Mouse (Mus musculus): Measurements from ENCODE around the gene Nr0b2. TPM values are rescaled to one million over a fixed set of nuclear protein-coding genes. Genes with fewer than 3 reads are reported as not detected.

Nr0b2 gene
- polyA plus RNA-seq, 1 experiment from 2014 or later: not detected

GRCm38 (mm10) chr4:133599116-133599515 lies 45.9 kb downstream of the Nr0b2 start:
- Histone ChIP-seq H3K9me3 (ENCODE audit: low read depth, low read length) (no peaks in the 10 kb centered on the region), H3K4me3 (ENCODE audit: low read depth, low read length) (peak overlapping the region; percentile 52), H3K36me3 (ENCODE audit: insufficient read depth) (peaks cover 16% of the 10 kb centered on the region), H3K9ac (peak overlapping the region; percentile 53), H3K4me2 (peak overlapping the region; percentile 85), H3K27ac (ENCODE audit: low read depth) (peak overlapping the region; percentile 54; the same call in 1 of the 2 replicates), H3K4me1 (ENCODE audit: insufficient read depth) (peaks cover 3% of the 10 kb centered on the region; the same call in 1 of the 2 replicates), H3K27me3 (ENCODE audit: insufficient read depth, low read length) (peaks cover 30% of the 10 kb centered on the region)
- ATAC-seq (ENCODE audit: insufficient read depth) (no peak), DNase-seq (no peak)
- no peak for TF ChIP-seq CTCF (IDR thresholded peaks at IDR 0.05; ENCODE audit: low read depth)
- 11% methylated on average over 7 of the region's 7 CpGs for WGBS

GRCm38 (mm10) chr4:133599571-133600073 lies 46.4 kb downstream of the Nr0b2 start:
- WGBS: 1% methylated on average over 50 of the region's 50 CpGs

GRCm38 (mm10) chr4:133600306-133600705 lies 47.1 kb downstream of the Nr0b2 start:
- Histone ChIP-seq H3K4me1 (ENCODE audit: insufficient read depth) (peaks cover 3% of the 10 kb centered on the region; the same call in 1 of the 2 replicates), H3K9ac (peak overlapping the region; percentile 53), H3K27ac (ENCODE audit: low read depth) (peak overlapping the region; percentile 27; the same call in 1 of the 2 replicates), H3K36me3 (ENCODE audit: insufficient read depth) (peaks cover 18% of the 10 kb centered on the region), H3K9me3 (ENCODE audit: low read depth, low read length) (no peaks in the 10 kb centered on the region), H3K4me3 (ENCODE audit: low read depth, low read length) (peak overlapping the region; percentile 52), H3K27me3 (ENCODE audit: insufficient read depth, low read length) (peaks cover 30% of the 10 kb centered on the region), H3K4me2 (peak overlapping the region; percentile 85)
- DNase-seq: no peak
- no peak for ATAC-seq (ENCODE audit: insufficient read depth)
- no peak for TF ChIP-seq CTCF (IDR thresholded peaks at IDR 0.05; ENCODE audit: low read depth)
- 11% methylated on average over 9 of the region's 9 CpGs for WGBS

More at GRCm38 (mm10) chr4:133599571-133600073, 46.4 kb downstream of the Nr0b2 start:
- Histone ChIP-seq H3K27ac (ENCODE audit: low read depth) (peak overlapping the region; percentile 54; the same call in 1 of the 2 replicates), H3K4me3 (ENCODE audit: low read depth, low read length) (peak overlapping the region; percentile 52), H3K9me3 (ENCODE audit: low read depth, low read length) (no peaks in the 10 kb centered on the region), H3K27me3 (ENCODE audit: insufficient read depth, low read length) (peaks cover 30% of the 10 kb centered on the region), H3K36me3 (ENCODE audit: insufficient read depth) (peaks cover 18% of the 10 kb centered on the region), H3K9ac (peak overlapping the region; percentile 53), H3K4me2 (peak overlapping the region; percentile 85), H3K4me1 (ENCODE audit: insufficient read depth) (peaks cover 3% of the 10 kb centered on the region; the same call in 1 of the 2 replicates)
- ATAC-seq (ENCODE audit: insufficient read depth) (peak; percentile 95), DNase-seq (peak; percentile 93)
- TF ChIP-seq CTCF (IDR thresholded peaks at IDR 0.05; ENCODE audit: low read depth): no peak

GRCm38 (mm10) chr4:133601721-133602218 lies 48.6 kb downstream of the Nr0b2 start, which contains the start of gene Sfn:
Gene Sfn (minus strand): TSS chr4:133602168.
- peaks cover 28% of the 10 kb centered on the region for H3K36me3 ChIP-seq (ENCODE audit: insufficient read depth)
- DNase-seq (peak; percentile 78), ATAC-seq (ENCODE audit: insufficient read depth) (peak; percentile 35; the same call in 1 of the 2 replicates)
- H3K4me2 ChIP-seq: peak within 1 kb of the TSS; percentile 51
- 2% methylated on average over 16 of the region's 16 CpGs for WGBS
- H3K4me1 ChIP-seq (ENCODE audit: insufficient read depth): peaks cover 3% of the 10 kb centered on the region; the same call in 1 of the 2 replicates
- H3K9me3 ChIP-seq (ENCODE audit: low read depth, low read length): no peaks in the 10 kb centered on the region
- no peak within 1 kb of the TSS for H3K9ac ChIP-seq
- TF ChIP-seq CTCF (IDR thresholded peaks at IDR 0.05; ENCODE audit: low read depth): peak; percentile 69
- peaks cover 30% of the 10 kb centered on the region for H3K27me3 ChIP-seq (ENCODE audit: insufficient read depth, low read length)
- 0 out of 2 replicates have a peak within 1 kb of the TSS, but pooled peaks have one; percentile 15 for H3K27ac ChIP-seq (ENCODE audit: low read depth)
- peak within 1 kb of the TSS; percentile 26 for H3K4me3 ChIP-seq (ENCODE audit: low read depth, low read length)

- 83% methylated on average over 5 of the region's 5 CpGs for WGBS
- Histone ChIP-seq H3K36me3 (ENCODE audit: insufficient read depth) (peaks cover 35% of the 10 kb centered on the region), H3K4me1 (ENCODE audit: insufficient read depth) (peaks cover 3% of the 10 kb centered on the region; the same call in 1 of the 2 replicates), H3K4me2 (no peak overlapping the region), H3K27me3 (ENCODE audit: insufficient read depth, low read length) (peaks cover 30% of the 10 kb centered on the region), H3K27ac (ENCODE audit: low read depth) (no peak overlapping the region), H3K4me3 (ENCODE audit: low read depth, low read length) (no peak overlapping the region), H3K9ac (no peak overlapping the region), H3K9me3 (ENCODE audit: low read depth, low read length) (no peaks in the 10 kb centered on the region)
- ATAC-seq (ENCODE audit: insufficient read depth) (no peak), DNase-seq (no peak)
- no peak for TF ChIP-seq CTCF (IDR thresholded peaks at IDR 0.05; ENCODE audit: low read depth)
Measured at GRCm38 (mm10) chr4:133603056-133603455, 49.9 kb downstream of the Nr0b2 start.

GRCm38 (mm10) chr4:133604175-133604574 lies 51.0 kb downstream of the Nr0b2 start:
- Histone ChIP-seq H3K4me1 (ENCODE audit: insufficient read depth) (no peaks in the 10 kb centered on the region; the same call in 1 of the 2 replicates), H3K4me3 (ENCODE audit: low read depth, low read length) (no peak overlapping the region), H3K27me3 (ENCODE audit: insufficient read depth, low read length) (peaks cover 23% of the 10 kb centered on the region), H3K27ac (ENCODE audit: low read depth) (no peak overlapping the region), H3K9me3 (ENCODE audit: low read depth, low read length) (no peaks in the 10 kb centered on the region), H3K36me3 (ENCODE audit: insufficient read depth) (peaks cover 44% of the 10 kb centered on the region), H3K4me2 (no peak overlapping the region), H3K9ac (no peak overlapping the region)
- DNase-seq (no peak), ATAC-seq (ENCODE audit: insufficient read depth) (no peak)
- 78% methylated on average over 7 of the region's 7 CpGs for WGBS
- no peak for TF ChIP-seq CTCF (IDR thresholded peaks at IDR 0.05; ENCODE audit: low read depth)

- no peaks in the 10 kb centered on the region; the same call in 1 of the 2 replicates for H3K4me1 ChIP-seq (ENCODE audit: insufficient read depth)
- H3K36me3 ChIP-seq (ENCODE audit: insufficient read depth): peaks cover 44% of the 10 kb centered on the region
- ATAC-seq (ENCODE audit: insufficient read depth): no peak
- no peak for TF ChIP-seq CTCF (IDR thresholded peaks at IDR 0.05; ENCODE audit: low read depth)
- 57% methylated on average over 6 of the region's 6 CpGs for WGBS
- no peaks in the 10 kb centered on the region for H3K9me3 ChIP-seq (ENCODE audit: low read depth, low read length)
- peak overlapping the region; percentile 59; the same call in 1 of the 2 replicates for H3K27ac ChIP-seq (ENCODE audit: low read depth)
- H3K9ac ChIP-seq: no peak overlapping the region
- H3K27me3 ChIP-seq (ENCODE audit: insufficient read depth, low read length): peaks cover 21% of the 10 kb centered on the region
- DNase-seq: no peak
- H3K4me2 ChIP-seq: no peak overlapping the region
- no peak overlapping the region for H3K4me3 ChIP-seq (ENCODE audit: low read depth, low read length)
Measured at GRCm38 (mm10) chr4:133604856-133605255, 51.7 kb downstream of the Nr0b2 start.

All from lung, embryonic 14.5 days (tissue).